Mouse (Mus musculus) A20 (cell line): Measurements from ENCODE around the gene Hephl1.

Experiments used
- DNase-seq: peaks from one replicate; pipeline ENCODE4 v3.0.0-alpha.2; 2011; ENCODE audit warnings: low read depth, low spot score

Hephl1 gene

DNA sequence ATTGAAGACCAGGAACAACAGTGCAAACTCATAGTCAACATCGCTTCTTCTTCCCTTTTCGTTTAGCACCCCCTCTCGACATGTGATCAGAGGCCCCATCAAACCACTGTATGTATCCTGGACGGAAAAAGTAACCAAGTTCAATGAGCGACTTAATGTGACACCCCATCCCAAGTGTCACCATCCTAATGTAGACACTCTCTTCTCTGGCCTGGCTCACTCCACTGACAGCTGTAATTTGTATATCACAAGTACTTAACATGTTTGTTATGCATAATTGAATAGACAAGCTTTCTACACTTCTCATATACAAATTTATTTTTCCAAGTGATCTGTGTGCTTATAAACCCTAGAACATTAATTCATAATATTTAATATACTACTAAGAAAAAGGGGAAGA is 51.1 kb downstream of the Hephl1 start:
- no peak for DNase-seq

DNA sequence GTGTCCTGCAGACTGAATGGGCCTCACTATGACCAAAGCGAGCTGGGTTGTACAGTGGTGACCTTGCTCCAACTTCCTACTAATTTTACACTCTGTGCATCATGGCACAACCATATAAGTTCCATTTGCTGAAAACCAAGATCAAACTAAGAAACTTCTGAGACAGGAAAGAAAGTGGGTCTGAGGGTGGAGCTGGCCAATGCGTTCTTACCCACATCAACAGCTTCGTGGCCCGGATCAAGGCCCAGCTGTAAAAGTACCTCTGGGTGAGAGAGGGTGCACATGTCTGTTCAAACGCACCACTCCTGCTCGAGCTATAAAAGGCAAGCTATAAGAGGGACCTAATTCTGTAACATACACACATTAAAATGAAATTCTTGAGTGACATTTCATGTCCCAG is 51.9 kb downstream of the Hephl1 start:
- no peak for DNase-seq

DNA sequence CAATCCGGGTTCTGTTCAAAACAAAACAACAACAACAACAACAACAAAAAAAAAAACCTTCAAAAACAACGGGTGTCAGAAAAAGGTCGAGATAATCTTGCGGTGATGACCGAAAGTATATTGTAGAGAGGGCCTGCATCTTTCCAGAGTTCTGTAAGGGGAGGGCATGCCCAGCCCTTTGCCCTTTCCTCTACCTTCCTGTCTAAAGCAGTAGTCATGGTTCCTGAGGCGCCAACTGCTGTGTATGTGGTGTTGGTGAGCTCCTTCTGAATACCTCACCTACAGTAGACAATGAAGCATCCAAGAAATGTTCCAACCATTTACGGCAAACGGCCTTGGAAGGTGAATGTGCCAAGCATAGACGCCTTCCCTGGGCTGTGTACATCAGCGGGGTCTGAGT is 66.2 kb downstream of the Hephl1 start:
- no peak for DNase-seq

DNA sequence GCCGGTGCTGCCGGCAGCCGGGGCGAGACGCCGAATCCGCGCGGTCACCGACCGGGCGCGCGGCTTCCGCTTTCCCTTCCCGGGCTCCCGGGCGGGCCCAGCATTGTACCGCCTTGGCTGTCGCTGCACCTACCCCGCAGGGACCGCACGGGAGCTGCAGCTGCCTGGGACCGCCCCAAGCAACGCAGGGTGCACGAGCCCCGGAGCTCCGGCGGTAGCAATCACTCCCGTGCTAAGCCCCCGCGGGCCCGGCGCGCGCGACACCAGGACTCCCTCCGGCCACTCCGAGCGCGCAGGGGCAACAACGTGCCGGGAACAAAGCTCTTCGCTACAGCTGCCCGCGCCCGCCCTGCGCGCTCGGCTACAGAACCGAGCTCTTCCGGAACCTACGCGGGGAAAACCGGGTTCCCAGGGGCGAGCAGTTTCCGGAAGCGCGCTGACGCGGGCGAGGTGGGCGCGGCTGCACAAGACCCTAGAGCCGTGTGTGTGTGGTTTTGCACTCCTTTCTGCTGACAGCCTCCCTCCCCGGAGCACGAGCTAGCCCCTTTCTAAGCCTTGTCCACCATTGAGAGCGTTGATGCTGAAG is 66.7 kb downstream of the Hephl1 start, which contains the start of gene Panx1:
TSS of gene Panx1 (minus strand) at position 395 of the 586 bp plus-strand sequence.
- DNase-seq, result peak; percentile 90

DNA sequence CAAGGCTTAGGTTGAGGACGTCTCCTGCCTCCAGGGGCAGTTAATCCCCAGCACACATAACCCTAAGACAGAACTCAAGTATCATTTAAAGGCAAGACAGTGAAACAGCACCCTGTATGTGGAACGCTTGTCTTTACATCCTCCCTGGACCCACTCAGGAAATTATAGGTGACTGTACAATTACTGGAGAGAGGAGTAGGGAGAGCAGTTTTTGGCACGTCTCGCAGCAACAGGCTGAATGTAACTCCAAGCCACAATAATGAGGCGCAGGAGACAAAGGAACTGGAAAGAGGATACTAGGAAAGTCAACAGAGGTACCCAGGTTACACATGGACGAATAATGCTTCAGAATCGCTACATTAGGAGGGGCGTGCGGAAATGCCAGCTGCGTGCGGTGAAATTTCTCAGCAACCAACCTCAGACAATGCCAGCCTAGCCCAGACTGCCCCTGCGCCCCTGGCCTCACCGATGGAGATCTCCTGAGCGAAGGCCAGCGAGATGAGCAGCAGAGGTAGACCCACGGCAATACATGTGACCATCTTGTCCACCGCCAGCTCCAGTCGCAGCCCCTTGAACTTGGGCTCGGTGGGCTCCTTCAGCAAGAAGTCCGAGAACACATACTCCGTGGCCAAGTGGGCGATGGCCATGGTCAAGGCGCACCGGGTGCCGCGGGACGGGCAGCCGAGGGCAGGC is 67.4 kb downstream of the Hephl1 start:
- peak; percentile 49 for DNase-seq

DNA sequence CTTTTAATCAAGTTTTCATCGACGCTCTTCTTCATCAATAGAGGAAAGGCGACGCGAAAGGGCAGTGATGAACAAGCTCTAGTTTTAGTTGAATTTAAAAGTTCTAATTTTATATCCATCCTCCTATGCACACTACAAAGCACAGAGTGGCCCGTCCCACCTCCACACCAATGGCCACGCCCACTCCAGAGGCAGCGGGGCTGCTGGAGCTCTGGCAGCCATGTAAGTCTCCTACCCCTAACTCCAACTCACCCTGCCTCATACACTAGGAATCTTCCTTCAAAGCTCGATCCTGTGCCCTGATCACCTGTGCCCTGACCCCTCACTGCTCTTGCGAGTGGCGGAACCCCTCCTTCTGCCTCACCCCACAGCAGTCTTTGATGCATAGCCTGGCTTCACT is 70.4 kb downstream of the Hephl1 start:
- DNase-seq, result no peak

DNA sequence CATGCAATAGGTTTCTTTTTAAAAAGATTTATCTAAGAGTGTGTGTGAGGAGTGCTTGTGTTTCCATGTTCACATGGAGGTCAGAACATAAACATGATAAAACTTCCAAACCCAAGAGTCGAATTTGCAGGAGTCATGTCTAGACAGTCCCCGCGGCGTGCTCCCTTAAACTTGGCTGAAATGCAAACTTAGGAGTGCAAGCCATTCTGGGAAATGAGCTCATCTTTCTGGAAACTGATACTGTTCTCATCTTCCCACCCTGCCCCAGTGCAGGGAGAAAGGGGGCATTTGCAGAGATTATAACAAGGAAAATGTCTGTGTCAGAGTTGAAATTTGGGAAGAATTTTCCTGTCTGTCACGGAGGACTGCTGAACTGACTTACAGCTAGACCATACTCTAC is 72.1 kb downstream of the Hephl1 start:
- no peak for DNase-seq

DNA sequence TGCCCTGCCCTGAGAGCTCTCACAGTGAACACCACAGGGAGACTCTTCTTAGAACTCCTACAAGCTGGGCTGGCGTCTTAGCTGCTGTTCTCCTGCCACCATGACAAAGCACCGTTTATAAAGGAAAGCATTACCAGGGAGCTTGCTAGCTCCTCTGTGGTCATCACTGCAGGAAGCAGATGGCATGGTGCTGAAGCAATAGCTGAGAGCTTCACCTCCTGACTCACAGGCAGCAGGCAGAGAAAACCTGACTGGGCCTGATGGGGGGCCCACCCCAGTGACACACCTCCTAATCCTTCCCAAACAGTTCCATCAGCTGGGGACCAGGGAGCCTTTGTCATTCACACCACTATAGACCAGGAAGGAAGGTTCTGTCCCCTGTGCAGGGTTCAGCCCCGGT is 74.2 kb downstream of the Hephl1 start:
- no peak for DNase-seq

DNA sequence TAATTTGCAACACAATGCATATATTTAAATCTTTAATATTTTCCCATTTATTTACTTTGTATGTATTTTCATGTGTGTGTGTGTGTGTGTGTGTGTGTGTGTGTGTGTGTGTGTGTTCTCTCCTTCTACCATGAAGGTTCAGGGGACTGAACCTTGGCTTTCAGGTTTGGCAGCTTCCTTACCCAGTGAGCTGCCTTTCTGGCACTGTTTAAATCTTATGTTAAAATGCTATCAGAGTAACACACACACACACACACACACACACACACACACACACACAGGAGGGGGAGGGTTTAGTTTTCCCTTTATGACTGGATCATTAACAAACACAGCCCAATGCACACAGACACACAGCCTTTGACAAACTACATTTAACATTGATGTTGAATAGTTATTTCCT is 74.7 kb downstream of the Hephl1 start:
- no peak for DNase-seq

DNA sequence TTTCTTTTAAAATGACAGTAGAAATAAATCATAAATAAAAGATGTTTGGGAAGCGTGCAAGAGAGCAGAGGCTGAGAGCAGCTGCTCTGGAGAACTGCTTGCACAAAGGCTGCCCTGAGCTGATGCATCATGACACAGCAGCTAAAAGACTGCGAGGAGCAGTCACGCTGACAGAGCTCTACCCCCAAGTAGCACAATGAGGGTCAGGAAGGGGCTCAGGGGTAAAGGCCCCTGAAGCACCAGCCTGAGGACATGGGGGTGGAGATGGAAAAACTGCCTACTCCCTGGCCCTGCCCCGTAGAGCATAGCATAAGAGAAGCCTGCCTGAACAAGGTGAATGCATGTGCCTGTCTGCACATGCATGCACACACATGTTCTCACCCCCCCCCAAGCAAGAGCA is 75.1 kb downstream of the Hephl1 start:
- DNase-seq, result no peak

DNA sequence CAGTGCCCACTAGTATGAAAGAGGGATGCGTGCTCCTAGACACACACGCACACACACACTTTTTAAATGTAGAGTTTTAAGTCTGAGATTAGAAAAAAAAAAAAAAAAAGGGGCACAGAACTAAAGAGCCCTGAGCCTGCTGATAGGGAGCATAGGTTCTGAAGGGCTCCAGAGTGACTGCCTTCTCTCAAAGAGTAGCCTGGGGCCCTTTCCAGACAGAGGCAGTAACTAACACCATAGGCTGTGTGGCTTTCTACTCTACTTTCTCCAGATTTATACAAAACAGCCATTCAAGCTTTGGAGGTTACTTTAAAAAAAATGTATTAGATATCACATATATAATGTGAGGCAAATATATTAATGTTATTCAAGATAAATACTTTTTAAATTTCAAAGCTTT is 75.5 kb downstream of the Hephl1 start:
- DNase-seq, result no peak

DNA sequence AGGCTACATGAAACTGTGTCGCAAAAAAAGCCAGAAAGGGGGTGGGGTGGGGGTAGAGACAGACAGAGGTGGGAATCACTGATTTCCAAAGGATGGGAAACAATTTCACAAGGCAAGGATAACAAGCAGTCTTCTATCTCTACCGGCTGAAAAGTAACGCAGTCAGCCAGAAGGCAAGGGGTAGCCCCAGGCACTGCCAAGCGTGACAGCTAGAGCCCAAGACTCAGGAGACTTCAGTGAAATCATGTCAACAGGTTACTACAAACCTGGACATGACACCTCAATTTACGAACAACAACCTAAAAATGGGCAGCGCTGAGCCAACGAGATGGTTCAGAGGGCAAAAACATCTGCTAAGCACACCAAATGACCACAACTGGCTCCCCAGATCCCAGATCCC is 75.9 kb downstream of the Hephl1 start:
- DNase-seq, result no peak

DNA sequence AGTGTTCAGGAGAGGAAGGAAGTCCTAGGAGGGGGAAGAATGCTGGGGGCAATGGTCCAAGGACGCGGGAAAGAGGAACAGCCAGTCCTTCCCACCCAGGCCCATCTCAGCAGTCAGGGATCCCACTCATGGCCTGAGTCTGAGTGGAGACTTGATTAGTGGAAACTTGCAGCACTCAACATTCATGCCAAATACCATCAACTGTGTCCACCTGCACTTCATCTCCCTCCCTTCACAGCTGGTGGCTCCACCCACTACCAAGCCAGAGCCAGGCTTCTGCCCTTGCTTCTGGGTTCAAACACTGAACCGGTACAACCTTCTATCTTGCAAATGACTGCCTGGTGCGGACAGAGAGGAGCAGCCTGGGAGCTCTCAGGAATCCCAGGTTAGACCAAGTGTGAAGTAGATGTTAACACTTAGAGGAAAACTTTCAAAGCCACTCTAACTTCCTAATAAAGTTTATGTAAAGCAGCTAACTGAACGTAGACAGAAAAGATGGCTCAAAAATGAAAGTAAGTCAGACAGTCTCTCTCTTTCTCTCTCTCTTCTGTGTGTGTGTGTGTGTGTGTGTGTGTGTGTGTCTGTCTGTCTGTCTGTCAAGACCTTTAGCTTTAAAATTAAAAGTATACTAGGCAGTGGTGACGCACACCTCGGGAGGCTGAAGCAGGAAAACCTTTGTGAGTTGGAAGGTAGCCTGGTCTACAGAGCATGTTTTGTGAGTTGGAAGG is 77.2 kb downstream of the Hephl1 start:
- peak; percentile 54 for DNase-seq

DNA sequence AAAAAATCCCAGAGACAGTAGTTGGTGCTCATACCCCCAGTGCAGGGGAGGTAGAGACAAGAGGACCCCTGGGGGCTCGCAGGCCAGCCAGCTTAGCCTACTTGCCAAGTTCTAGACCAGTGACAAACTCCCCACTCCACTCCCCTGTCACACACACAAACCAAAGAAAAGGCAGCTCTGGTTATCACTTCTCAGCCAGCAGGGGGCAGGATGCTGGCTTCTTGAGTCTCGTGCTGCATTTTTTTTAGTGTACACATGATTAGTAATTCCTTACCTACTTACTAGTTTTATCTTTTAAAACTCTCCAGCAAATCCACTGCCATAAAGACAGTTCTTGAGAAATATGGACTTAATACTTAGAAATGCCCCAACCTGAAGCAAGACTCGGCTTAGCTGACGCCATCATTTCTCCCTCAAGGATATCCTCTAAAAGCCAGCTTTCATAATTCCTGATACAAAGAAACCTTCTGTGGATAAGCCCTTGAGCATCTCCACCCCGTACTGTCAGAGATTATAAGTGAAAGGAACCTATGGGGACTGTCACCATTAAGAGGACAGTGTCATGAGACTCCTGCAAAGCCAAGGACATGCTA is 78.2 kb downstream of the Hephl1 start:
- peak; percentile 57 for DNase-seq

DNA sequence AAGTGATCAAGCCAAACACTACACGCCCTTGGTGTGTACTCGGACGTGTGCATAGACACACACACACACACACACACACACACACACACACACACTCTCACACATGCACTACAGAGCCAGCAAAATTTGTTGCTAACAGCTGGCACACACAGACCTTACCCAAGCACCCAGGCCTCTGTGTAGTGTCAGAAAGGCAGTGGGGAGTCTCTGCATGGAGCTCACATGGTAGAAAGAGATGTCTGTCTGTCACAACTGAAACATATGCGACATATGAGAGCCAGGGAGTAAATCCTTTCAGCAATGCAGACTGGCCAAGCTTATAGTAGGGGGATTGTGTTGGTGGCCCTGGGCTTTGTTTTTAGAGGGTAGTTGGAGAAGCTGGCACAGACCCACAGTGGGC is 79.1 kb downstream of the Hephl1 start:
- no peak for DNase-seq

DNA sequence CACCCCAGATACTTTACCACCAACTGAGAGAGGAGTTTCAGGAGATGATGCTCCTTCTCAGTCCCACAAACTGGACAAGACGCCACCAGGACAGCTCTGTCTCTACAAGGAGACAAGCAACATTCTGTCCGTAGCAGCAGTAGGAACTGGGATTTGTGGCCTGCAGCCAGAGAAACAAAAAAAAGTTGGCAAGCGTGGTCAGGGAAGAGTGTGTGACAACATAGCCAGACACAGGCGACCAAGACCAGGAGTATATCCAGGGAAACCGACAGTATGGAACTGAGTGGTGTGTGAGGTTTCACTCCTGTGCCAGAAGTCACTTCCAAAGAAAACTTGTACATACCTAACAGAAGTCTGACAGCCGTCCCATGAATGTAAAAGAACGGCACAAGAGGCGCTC is 81.1 kb downstream of the Hephl1 start:
- no peak for DNase-seq

DNA sequence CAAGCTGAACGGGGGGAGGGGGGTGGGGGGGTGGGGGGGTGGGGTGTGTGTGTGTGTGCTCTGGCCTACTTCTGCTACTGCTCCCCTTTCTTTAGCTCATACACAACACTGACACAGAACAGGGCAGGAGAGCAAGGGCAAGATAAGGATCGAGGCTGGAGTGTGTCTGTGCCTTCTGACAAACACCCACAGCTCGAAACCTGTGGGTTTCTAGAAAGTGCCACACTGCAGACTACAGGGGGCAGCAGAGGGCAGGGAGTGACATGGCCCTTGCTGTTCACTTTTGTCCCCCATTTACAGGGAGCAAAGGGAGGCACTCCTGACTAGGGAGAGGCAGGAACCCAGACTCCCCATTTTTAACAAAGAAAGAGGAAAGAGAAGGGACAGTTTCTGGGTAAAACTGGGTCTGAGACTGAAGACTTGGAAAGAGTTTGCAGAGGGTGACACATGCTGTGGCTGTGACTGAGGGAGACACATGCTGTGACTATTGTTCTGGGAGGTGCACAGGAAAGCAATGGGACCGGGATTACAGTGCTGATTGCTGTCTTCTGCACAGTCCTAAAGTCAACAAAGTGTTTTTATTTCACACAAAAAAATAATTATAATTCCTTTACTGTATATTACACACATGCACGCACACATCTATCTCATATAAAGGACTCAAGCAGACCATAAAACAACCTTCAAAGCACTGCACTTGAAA is 82.7 kb downstream of the Hephl1 start:
- peak; percentile 64 for DNase-seq

DNA sequence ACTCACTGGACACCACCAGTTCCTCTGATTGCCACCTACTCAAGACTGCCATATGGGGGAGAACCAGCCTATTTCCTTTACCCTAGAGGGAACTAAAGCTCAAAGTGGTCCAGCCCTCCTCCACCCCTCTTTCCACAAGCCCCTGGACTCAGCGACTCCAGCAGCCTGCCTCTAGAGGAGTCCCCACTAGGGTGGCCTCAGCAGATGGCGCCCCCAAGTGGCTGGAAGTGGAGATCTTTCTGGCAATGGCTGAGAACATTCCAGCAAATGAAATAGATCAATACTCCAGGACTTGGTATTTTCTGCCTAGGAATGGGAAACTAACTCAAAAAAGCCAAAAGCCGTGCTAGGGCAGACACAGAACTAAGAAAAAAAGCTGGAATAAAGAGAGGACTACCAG is 84.2 kb downstream of the Hephl1 start:
- DNase-seq, result no peak

DNA sequence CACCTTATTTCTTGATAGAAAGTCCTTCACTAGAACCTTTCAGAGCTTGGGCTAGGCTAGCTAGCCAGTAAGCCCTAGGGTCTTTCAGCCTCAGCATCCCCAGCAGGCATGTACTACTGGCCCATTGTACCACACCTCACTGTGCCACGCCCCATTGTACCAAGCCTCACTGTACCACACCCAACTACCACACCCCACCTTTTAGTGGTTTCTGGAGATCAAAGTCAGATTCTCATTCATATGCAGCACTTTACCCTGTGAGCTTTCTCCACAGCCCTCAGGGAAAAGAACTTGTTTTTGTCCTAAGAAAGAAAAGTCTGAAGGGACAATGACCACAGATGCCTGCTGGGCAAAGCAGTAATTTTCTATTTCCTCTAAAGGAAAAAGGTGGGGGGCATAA is 88.9 kb downstream of the Hephl1 start:
- DNase-seq, result no peak

DNA sequence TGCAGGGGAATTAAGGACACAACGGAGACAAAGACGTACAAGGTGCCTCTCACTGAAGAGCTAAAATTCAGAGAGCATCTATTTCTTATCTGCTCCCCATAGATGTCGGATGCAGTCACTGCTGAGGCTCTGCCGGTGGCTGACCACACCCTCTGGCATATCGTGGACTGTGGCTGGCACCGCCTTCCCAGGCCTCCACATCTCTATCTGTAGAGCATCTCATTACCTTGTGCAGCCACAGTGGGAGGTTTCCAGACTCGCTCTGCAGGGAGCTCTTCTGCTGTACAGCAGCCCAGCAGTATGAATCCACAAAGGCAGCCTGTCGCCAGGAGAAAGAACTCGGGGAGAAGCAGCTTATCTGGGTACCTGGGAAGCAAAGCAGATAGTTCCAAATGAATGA is 90.8 kb downstream of the Hephl1 start:
- no peak for DNase-seq

DNA sequence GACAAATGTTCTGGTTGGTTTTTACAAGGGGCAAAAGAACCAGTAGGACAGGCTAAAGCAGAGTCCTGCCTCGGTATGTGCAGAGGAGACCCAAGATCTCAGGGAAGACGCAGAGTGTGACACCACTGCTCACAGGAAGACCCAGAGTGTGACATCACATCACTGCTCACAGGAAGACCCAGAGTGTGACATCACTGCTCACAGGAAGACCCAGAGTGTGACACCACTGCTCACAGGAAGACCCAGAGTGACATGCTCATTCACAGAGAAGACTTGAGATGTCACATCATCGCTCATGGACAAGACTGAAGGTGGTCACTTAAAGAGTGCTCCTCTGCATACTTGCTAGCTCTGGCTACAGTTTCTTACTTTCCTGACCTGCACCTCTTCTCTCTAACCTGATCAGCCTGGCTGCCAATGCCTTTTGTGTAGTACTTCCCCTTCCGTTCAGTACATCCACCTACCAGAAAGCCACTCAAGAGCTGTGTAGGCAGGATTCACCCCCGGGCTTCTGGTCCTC is 91.3 kb downstream of the Hephl1 start:
- DNase-seq, result no peak

DNA sequence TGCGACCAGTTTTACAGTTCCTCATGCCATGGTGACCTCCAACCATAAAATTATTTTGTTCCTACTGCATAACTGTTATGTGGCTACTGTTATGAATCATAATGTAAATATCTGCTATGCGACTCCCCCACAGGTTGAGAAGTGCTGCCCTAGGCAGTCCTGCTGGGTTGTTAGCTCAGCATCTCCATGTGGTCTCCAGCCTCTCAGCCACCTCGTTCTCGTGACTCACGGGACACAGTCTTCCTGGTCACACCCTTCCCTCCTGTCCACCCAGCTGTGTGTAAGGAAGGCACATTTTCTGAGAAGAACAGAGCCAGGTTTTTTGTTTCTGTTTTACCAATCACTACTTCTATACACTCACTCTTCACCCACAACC is 93.2 kb downstream of the Hephl1 start:
- DNase-seq, result no peak
